Mouse (Mus musculus) left cerebral cortex, adult 11 months (tissue): Measurements from ENCODE around the gene Cth.

ENCODE experiments used
- DNase-seq: peaks from one replicate; pipeline ENCODE4 v3.0.0; 2022; ENCODE audit warnings: low spot score

The Cth gene

DNA sequence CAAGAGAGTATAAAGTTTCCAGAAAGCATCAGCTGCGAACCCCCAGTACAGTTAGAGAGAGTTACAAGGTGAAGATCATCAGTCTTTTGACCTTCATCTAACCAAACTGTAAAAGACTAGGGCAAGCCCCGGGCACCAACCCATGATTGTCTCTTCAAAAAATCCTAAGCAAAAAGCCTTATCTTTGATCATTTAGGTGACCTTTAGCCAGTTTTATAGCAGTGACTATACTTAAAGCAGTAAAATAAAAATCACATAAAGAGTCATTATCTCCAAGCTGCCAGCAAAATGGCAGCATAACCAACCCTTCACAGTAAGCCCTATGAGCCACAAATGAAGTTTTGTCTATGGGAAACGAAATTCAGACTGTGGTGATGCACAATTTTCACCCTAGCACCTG is 14.6 kb downstream of the Cth start:
- no peak for DNase-seq

DNA sequence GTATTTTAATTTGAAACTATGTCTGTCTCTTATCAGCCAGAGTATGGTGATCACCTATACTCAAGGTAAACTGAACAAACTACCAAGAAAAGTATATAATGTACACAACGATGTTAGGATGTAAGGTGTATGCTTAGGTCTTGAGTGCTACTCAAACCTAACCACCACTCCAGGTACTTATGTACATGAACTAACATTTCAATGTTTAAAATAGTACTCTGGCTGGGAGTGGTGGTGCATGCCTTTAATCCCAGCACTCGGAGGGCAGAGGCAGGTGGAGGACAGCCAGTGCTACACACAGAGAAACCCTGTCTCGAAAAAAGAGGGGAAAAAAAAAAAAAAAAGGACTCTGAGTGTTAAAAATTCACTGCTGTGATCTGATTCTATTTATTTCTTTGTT is 16.7 kb downstream of the Cth start:
- no peak for DNase-seq

GRCm38 (mm10) chr3:157901721-157902120 is 23.2 kb downstream of the Cth start:
- DNase-seq: no peak

- DNase-seq: no peak
Observed at GRCm38 (mm10) chr3:157899986-157900385, 24.9 kb downstream of the Cth start.

DNA sequence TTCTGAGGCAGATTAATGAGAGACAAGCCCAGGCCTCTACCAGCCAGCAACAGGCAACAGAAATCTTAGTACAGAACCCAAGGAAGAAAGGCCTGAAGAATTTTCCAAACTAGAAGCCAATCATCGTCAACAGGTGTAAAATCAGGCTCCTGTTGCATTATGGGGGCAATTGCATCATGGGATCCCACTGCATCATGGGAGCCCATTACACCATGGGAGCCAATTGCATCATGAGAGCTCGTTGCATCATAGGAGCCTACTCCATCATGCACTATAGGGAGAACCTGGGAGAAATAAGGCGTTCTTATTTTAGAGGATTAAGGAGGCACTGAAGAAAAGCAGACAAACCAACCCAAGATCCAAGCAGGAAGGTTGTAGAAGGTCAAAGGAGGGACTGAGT is 27.2 kb downstream of the Cth start:
- DNase-seq: no peak

DNA sequence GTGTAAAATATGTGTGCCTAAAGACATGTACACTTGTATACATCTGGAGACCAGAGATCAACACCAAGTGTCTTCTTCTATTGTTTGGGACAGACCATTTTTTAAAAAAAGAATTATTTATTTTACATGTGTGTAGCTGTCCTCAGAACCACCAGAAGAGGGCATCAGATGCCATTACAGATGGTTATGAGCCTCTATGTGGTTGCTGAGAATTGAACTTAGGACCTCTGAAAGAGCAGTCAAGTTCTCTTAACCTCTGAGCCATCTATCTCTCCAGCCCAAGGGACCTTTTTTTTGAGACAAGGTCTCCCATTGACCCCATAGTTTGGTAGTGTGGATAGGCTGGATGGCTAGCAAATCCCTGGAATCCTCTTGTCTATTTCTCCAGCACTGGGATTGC is 33.1 kb downstream of the Cth start:
- no peak for DNase-seq

DNA sequence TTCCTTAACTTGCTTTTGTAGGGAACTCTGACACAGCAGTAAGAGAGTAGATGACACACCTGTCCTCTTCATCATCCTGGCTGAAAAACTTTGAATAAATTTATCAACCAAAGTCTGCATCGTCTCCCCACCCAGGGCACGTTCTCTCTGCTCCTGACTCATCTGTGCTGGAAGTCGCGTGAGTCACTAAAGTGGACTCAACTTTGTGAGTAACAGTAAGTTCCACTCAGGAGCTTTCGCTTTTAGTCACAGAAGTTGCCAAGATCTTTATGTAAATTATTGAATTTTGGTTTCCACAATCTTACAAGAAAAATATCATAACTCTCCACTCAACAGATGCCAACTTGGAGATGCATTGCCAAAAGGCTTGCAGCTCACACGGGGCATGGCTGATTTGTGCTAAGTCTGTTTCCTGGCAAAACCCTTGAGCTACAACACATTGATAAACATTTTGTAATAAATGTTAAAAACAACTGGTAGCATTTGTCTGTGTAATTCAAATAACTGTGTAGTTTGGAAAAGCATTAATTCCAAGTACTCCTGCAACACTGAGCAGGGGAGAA is 40.7 kb downstream of the Cth start:
- DNase-seq: no peak

DNA sequence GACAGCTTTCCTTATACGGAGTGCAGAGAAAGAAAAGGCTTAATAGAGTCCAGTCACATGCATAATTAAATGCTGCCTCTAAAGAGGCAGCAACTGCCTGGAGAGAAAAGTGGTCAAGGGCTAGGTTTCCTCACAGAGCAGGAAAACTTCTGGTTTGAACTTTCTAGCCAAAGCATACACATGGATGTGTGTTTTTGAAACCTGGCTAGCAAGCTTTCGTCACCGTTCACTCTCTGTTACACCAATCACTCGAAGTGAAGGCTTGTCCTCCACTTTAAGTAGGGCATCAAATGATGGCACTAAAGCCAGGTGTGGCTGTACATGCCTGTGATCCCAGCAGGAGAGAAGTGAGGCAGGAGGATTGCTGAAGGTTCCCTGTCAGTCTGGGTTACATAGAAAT is 41.8 kb downstream of the Cth start:
- no peak for DNase-seq

DNA sequence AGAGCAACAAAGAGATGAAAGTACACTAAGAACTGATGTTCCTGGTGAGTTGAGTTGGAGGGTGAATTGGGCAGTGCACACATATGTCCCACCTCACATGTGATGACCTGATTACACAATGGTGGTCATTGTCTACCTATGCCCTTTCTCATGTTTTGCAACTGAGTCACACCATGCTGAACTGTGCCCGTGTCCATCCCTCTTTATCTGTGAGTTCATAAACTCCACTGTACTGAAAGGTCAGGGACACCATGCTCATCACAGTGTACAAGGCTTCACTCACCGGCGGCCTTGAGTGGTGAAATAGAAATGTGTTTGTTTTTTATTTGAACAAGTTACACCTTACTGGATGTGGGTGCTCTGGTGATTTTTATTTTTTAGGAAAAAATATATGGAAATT is 42.9 kb downstream of the Cth start:
- no peak for DNase-seq

DNA sequence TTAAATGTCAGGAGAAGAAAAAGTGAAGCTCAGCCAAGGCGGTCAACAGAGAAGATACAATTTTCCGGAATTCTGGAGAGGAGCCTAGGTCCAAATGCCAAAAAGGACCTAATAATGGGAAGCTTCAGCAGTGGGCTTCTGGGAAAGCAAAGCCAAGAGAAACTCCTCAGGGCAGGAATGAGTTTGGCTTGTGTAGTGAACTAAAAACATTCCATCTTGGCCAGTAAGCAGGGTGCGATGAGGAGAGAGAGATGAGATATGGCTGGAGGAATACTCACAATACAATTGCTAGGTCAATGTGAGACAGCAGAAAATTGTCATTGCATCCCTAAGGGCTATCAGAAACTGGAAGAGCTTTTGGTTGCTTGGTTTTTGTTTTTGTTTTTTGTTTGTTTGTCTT is 43.9 kb downstream of the Cth start:
- DNase-seq: no peak

DNA sequence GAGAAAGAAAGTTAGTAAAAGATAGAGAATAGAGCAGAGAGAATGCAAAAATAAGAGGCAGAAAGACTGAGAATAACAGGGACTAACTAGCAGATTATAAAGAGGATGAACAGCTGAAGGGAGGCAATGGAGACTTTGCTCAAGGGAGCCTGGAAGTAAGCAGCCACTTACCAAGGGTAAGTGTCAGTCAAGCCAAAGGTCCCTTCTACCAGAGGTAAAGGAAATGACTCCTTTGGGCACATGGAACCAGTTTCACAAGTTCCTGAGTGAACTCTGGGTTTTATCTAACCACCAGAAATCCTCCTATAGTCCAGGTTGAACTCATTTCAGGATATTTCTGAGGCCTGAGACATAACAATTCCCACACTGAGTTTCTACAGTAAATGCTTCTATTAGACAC is 47.0 kb downstream of the Cth start:
- DNase-seq: no peak

DNA sequence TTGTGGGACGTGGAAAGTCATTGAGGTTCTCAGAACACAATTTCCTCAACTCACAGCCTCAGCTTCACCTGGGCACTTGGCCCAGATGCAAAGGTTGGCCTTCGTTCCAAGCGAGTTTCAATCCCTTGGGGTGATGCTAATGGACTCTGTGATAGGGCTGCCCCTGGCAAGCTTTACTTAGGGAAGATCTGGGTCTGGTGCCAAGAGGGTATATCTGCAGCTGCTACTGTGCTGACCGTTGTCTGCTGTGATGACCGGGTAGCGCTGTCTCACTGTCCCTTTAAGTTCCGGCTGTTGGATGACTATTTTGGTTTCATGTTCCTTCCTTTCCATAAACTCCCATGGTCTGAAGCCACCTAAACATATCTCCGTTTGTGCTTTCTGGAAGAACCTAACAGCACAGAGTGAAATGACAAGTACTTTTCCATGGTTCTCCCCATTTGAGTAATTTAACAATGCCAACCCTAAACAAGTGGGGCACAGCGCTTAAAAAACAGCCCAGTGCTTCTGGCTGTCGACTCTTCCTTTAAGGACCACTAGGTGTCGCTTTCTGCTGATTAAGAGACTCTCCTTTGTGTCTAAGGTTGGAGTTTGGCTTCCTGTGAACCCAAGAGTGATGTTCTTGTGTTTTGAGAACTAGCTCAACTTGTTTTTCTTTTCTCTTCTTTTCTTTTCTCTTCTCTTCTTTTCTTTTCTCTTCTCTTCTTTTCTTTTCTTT is 48.3 kb downstream of the Cth start:
- peak; percentile 21 for DNase-seq

GRCm38 (mm10) chr3:157872897-157873296 is 52.0 kb downstream of the Cth start:
- DNase-seq: no peak

DNA sequence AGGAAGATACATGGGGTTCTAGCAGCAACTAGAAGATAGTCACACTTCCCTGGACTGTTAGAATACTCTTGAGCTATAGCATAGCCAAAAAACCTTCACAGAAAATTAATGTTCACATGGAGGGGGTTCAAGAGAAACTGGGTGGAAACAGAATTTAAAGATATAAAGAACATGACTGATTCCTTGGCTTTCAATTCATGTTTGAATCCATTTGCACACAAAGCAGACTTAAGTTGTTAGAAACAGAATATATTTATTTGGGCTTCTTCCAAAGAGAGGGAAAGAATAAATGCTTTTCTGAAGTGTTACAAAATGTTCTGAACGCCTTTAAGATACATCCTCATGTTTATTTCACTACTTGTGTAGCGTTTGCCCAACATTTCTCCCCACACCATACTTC is 57.0 kb downstream of the Cth start:
- DNase-seq: no peak

- no peak for DNase-seq
Observed at GRCm38 (mm10) chr3:157866251-157866650, 58.6 kb downstream of the Cth start.

GRCm38 (mm10) chr3:157865848-157866247 is 59.0 kb downstream of the Cth start:
- no peak for DNase-seq

- no peak for DNase-seq
Observed at GRCm38 (mm10) chr3:157865431-157865830, 59.4 kb downstream of the Cth start.

DNA sequence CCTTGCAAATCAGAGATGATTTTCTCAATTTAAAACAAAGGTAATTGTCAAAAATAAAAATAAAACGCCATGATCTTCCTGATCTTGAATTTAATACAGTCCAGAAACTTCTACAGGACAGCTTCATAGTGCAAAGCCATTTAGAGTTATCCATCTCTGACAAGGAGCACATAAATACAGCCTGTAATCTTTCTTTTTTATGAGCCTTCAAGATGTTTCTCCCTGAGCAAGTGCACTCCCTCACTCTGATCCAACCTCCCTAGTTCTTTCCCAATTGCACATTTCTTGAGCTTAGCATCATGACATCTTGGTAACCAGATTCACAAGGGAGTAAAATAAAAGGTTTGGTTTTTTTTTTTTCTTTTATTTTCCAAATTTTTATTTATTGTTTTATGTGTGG is 72.1 kb downstream of the Cth start:
- DNase-seq: no peak

DNA sequence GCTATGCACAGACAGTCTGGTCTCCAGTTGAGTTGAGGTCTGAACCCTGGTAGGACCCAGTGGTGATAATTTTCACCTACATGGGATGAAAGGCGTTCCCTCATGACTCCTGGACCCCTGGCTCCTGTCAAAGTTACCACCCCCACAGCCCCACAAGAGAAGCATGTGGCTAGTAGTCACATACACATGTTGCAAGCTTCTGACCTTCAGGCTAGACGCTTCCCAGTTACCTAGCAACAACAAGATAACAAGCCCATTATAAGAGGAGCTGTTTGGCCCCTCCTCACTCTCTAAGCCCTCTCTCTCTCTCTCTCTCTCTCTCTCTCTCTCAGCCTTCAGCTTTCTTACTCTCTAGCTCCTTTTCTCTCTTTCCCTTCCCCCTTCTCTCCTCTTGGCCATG is 76.4 kb downstream of the Cth start:
- DNase-seq: no peak

- no peak for DNase-seq
Observed at GRCm38 (mm10) chr3:157847338-157848284, 77.3 kb downstream of the Cth start.
